Mouse (Mus musculus) testis, adult 2 months (tissue): ENCODE data around the gene Gucy2e. TPM values are rescaled to one million over a fixed set of nuclear protein-coding genes. Genes with fewer than 3 reads are reported as not detected.
A peak's percentile ranks its signal among the peaks of the same experiment; 100 is the strongest.

ENCODE experiments used
- H3K27ac ChIP-seq: fragments of 200-500 bp; 2 replicates; pipeline ENCODE4 v1.5.1; 2012; ENCODE audit warnings: low read depth, low read length; ENCODE audit not compliant: control insufficient read depth, insufficient read depth
- H3K27me3 ChIP-seq: fragments of 200-500 bp; 2 replicates; pipeline ENCODE4 v1.6.1; 2012; ENCODE audit warnings: mild to moderate bottlenecking, low read length, moderate library complexity; ENCODE audit not compliant: control insufficient read depth, insufficient read depth
- H3K36me3 ChIP-seq: fragments of 200-500 bp; 2 replicates; pipeline ENCODE4 v1.6.1; 2012; ENCODE audit warnings: mild to moderate bottlenecking, low read length; ENCODE audit not compliant: control insufficient read depth, insufficient read depth
- H3K4me1 ChIP-seq: fragments of 200-500 bp; 2 replicates; pipeline ENCODE4 v1.6.1; 2012; ENCODE audit warnings: low read length; ENCODE audit not compliant: control insufficient read depth, insufficient read depth
- H3K4me3 ChIP-seq: fragments of 200-500 bp; 2 replicates; pipeline ENCODE4 v1.5.1; 2012; ENCODE audit warnings: low read depth, mild to moderate bottlenecking, low read length, moderate library complexity, mixed read lengths; ENCODE audit not compliant: control insufficient read depth
- CTCF ChIP-seq: fragments of 200-500 bp; IDR thresholded peaks from 2 replicates; pipeline ENCODE4 v1.5.1; 2012; ENCODE audit warnings: low read depth, mild to moderate bottlenecking, inconsistent platforms, low read length, moderate library complexity; ENCODE audit not compliant: control insufficient read depth, insufficient read depth, insufficient replicate concordance
- POLR2A ChIP-seq: fragments of 200-500 bp; IDR thresholded peaks from 2 replicates; pipeline ENCODE4 v1.6.1; 2012; ENCODE audit warnings: low read depth, mild to moderate bottlenecking, inconsistent platforms, low read length, moderate library complexity; ENCODE audit not compliant: control insufficient read depth
- polyA plus RNA-seq: library from polyadenylated mRNA; depleted of rRNA; stranded (reverse); fragments of >200 nt; gene quantifications from 2 replicates; pipeline ENCODE4 v1.2.3, GENCODE M21; 2012

Gene Gucy2e
- polyA plus RNA-seq, 1 experiment = 0.16 TPM

- Histone ChIP-seq H3K36me3 (no peaks in the 10 kb centered on the region), H3K27me3 (no peaks in the 10 kb centered on the region), H3K27ac (no peak overlapping the region), H3K4me3 (no peak overlapping the region), H3K4me1 (no peaks in the 10 kb centered on the region)
- TF ChIP-seq CTCF (no peak), POLR2A (no peak)
These were observed 19.4 kb downstream of the Gucy2e start for GRCm38 (mm10) chr11:69217411-69217810.

GRCm38 (mm10) chr11:69211431-69211830, 25.4 kb downstream of the Gucy2e start:
- Histone ChIP-seq H3K27me3 (no peaks in the 10 kb centered on the region), H3K27ac (no peak overlapping the region), H3K4me1 (no peaks in the 10 kb centered on the region), H3K4me3 (no peak overlapping the region), H3K36me3 (no peaks in the 10 kb centered on the region)
- TF ChIP-seq POLR2A (no peak), CTCF (no peak)

GRCm38 (mm10) chr11:69202469-69203230, 34.2 kb downstream of the Gucy2e start:
- no peak overlapping the region for H3K27ac ChIP-seq
- H3K4me1 ChIP-seq = peaks cover under 1% of the 10 kb centered on the region; the same call in 1 of the 2 replicates
- H3K27me3 ChIP-seq = no peaks in the 10 kb centered on the region
- TF ChIP-seq CTCF = no peak
- no peak for TF ChIP-seq POLR2A
- H3K36me3 ChIP-seq = no peaks in the 10 kb centered on the region
- no peak overlapping the region for H3K4me3 ChIP-seq

GRCm38 (mm10) chr11:69200231-69200630, 36.6 kb downstream of the Gucy2e start:
- no peak overlapping the region for H3K27ac ChIP-seq
- no peaks in the 10 kb centered on the region for H3K36me3 ChIP-seq
- no peaks in the 10 kb centered on the region for H3K27me3 ChIP-seq
- TF ChIP-seq CTCF = no peak
- no peak for TF ChIP-seq POLR2A
- no peak overlapping the region for H3K4me3 ChIP-seq
- H3K4me1 ChIP-seq = peaks cover 5% of the 10 kb centered on the region

GRCm38 (mm10) chr11:69199251-69199650, 37.6 kb downstream of the Gucy2e start:
- peaks cover 5% of the 10 kb centered on the region for H3K4me1 ChIP-seq
- no peaks in the 10 kb centered on the region for H3K27me3 ChIP-seq
- no peaks in the 10 kb centered on the region for H3K36me3 ChIP-seq
- H3K27ac ChIP-seq = no peak overlapping the region
- H3K4me3 ChIP-seq = no peak overlapping the region
- TF ChIP-seq POLR2A (no peak), CTCF (no peak)

GRCm38 (mm10) chr11:69197743-69198142, 39.1 kb downstream of the Gucy2e start, which contains the start of gene Alox8:
Alox8 (minus strand) TSS chr11:69197843.
- H3K36me3 ChIP-seq = no peaks in the 10 kb centered on the region
- no peak for TF ChIP-seq CTCF
- TF ChIP-seq POLR2A = no peak
- no peak within 1 kb of the TSS for H3K27ac ChIP-seq
- no peaks in the 10 kb centered on the region for H3K27me3 ChIP-seq
- H3K4me3 ChIP-seq = peak within 1 kb of the TSS; percentile 37
- H3K4me1 ChIP-seq = peaks cover 5% of the 10 kb centered on the region

- no peaks in the 10 kb centered on the region for H3K36me3 ChIP-seq
- H3K4me1 ChIP-seq = peaks cover 5% of the 10 kb centered on the region
- no peaks in the 10 kb centered on the region for H3K27me3 ChIP-seq
- H3K27ac ChIP-seq = no peak overlapping the region
- peak overlapping the region; percentile 37 for H3K4me3 ChIP-seq
- no peak for TF ChIP-seq POLR2A
- TF ChIP-seq CTCF = no peak
These were observed 39.6 kb downstream of the Gucy2e start for GRCm38 (mm10) chr11:69197194-69197593.
